In genomic region chr10:68238707-68239425, GRCm38 (mm10) we compare ENCODE assay signal across 9 mouse cellular contexts. TPM values are rescaled to one million over a fixed set of nuclear protein-coding genes. Genes with fewer than 3 reads are reported as not detected.
DNase-seq lines count a peak whose midpoint lies in the region; ATAC-seq and TF ChIP-seq lines count a peak whose summit lies in the region.
"Had no signal": no experiment of that assay in that cellular context is flagged by ENCODE, and none has a peak within 500 bp of the region (broad histone marks: within the 10 kb centered on the region; RNA-seq: fewer than 3 reads in every experiment).

No protein-coding gene starts in this region.

- H3K27ac ChIP-seq in heart, embryonic 15.5 days, result peak overlapping the region; percentile 17; the same call in 1 of the 2 replicates
- peak overlapping the region; percentile 88 for H3K27ac ChIP-seq in spleen, adult 2 months (ENCODE audit: insufficient read depth, low read length)
- peak overlapping the region; percentile 43 for H3K27ac ChIP-seq in stomach, embryonic 16.5 days (ENCODE audit: low read length)
- H3K27ac ChIP-seq: hindbrain, embryonic 15.5 days had no signal

- WGBS in heart, embryonic 15.5 days, result 43% methylated on average over 5 of the region's 5 CpGs
- 1% methylated on average over 5 of the region's 5 CpGs for WGBS in spleen, adult 2 months
- 40% methylated on average over 5 of the region's 5 CpGs for WGBS in stomach, embryonic 16.5 days

- H3K9ac ChIP-seq in heart, embryonic 15.5 days, result no peak overlapping the region
- H3K9ac ChIP-seq in stomach, embryonic 16.5 days (ENCODE audit: low read length), result no peak overlapping the region; the same call in 1 of the 2 replicates
- H3K9ac ChIP-seq: hindbrain, embryonic 15.5 days had no signal

- no peaks in the 10 kb centered on the region for H3K4me1 ChIP-seq in heart, embryonic 15.5 days (replicated peaks)
- peaks cover 16% of the 10 kb centered on the region for H3K4me1 ChIP-seq in spleen, adult 2 months (ENCODE audit: control insufficient read depth, insufficient read depth, insufficient read length)
- peaks cover 15% of the 10 kb centered on the region for H3K4me1 ChIP-seq in stomach, embryonic 16.5 days (ENCODE audit: control insufficient read depth, insufficient read depth, low read length)

- no peak for TF ChIP-seq POLR2A in spleen, adult 2 months (IDR thresholded peaks at IDR 0.05; ENCODE audit: low read depth, low read length)

- no peaks in the 10 kb centered on the region for H3K27me3 ChIP-seq in heart, embryonic 15.5 days
- no peaks in the 10 kb centered on the region for H3K27me3 ChIP-seq in spleen, adult 2 months (ENCODE audit: control insufficient read depth, insufficient read depth, low read length)
- no peaks in the 10 kb centered on the region for H3K27me3 ChIP-seq in stomach, embryonic 16.5 days (ENCODE audit: control insufficient read depth, insufficient read depth, low read length)
- H3K27me3 ChIP-seq: hindbrain, embryonic 15.5 days had no signal

- intact Hi-C loops in heart, postnatal 10 days (cut with DNase I), result loop anchor here (5.0 kb wide), 1 partner anchor 38 kb away; the partner anchor contains the start of gene Arid5b

- DNase-seq in heart, postnatal 10 days, result no peak
- DNase-seq in spleen, adult 2 months (ENCODE audit: low read depth in 1 of 2, low spot score in 2 of 2), result peak; percentile 13 to 43
- no peak for DNase-seq in spleen, postnatal 4 days (ENCODE audit: low spot score in 2 of 2)
- DNase-seq in embryo, embryonic 10 days (ENCODE audit: low spot score), result no peak
- DNase-seq in cerebellum, postnatal 14 days, result no peak

- no peaks in the 10 kb centered on the region for H3K9me3 ChIP-seq in heart, embryonic 15.5 days (replicated peaks)
- H3K9me3 ChIP-seq in stomach, embryonic 16.5 days (replicated peaks; ENCODE audit: control insufficient read depth, low read length), result no peaks in the 10 kb centered on the region
- H3K9me3 ChIP-seq: hindbrain, embryonic 15.5 days had no signal

- H3K36me3 ChIP-seq in heart, embryonic 15.5 days, result peaks cover 23% of the 10 kb centered on the region
- peaks cover 15% of the 10 kb centered on the region for H3K36me3 ChIP-seq in spleen, adult 2 months (ENCODE audit: control insufficient read depth, insufficient read depth, low read length)
- peaks cover 12% of the 10 kb centered on the region for H3K36me3 ChIP-seq in stomach, embryonic 16.5 days (ENCODE audit: control insufficient read depth, insufficient read depth, low read length)

- no peak overlapping the region for H3K4me3 ChIP-seq in heart, embryonic 15.5 days
- peak overlapping the region; percentile 32; the same call in 1 of the 2 replicates for H3K4me3 ChIP-seq in spleen, adult 2 months (ENCODE audit: extremely low read depth, insufficient read depth, insufficient read length)
- no peak overlapping the region for H3K4me3 ChIP-seq in stomach, embryonic 16.5 days (replicated peaks; ENCODE audit: low read length)
- H3K4me3 ChIP-seq: hindbrain, embryonic 15.5 days had no signal

- no peak for ATAC-seq in heart, embryonic 15.5 days (replicated peaks; ENCODE audit: insufficient number of reproducible peaks, insufficient read depth, low FRiP score, low read depth)
- peak; percentile 43 for ATAC-seq in granulocyte monocyte progenitor cell, adult 5-6 weeks (replicated peaks; ENCODE audit: poor library complexity, severe bottlenecking)
- no peak for ATAC-seq in stomach, embryonic 16.5 days (ENCODE audit: insufficient read depth, low FRiP score)

- no peak overlapping the region for H3K4me2 ChIP-seq in heart, embryonic 15.5 days
- H3K4me2 ChIP-seq in stomach, embryonic 16.5 days (ENCODE audit: low read depth, low read length), result 0 out of 2 replicates have a peak overlapping the region, but pooled peaks have one; percentile 2
- H3K4me2 ChIP-seq: hindbrain, embryonic 15.5 days had no signal

- TF ChIP-seq CTCF in spleen, adult 2 months (IDR thresholded peaks at IDR 0.05; ENCODE audit: extremely low read depth, insufficient read depth, insufficient read length, insufficient replicate concordance), result no peak; the same call in 1 of the 2 replicates

RNA-seq across cellular contexts. Expression of gene Arid5b, which starts 39.7 kb away (rescaled TPM):
- 21.5 and 22.7 TPM in 2 replicates for polyA plus RNA-seq in heart, embryonic 15.5 days (2015; fragmentation: Nextera tagmentation; extraction: Ambion mirVana)
- total RNA-seq in heart, postnatal 10 days (2021), result 10 to 100 TPM; 26.5 to 29.4 TPM
- 4.5 and 5.5 TPM in 2 replicates for polyA plus RNA-seq in spleen, adult 2 months (2012; rRNA removed)
- total RNA-seq in granulocyte monocyte progenitor cell, adult 5-6 weeks (2014; fragmentation: Nextera tagmentation), result 28.4 and 33.7 TPM in 2 replicates
- 14.1 and 14.8 TPM in 2 replicates for total RNA-seq in granulocyte monocyte progenitor cell, adult 5-6 weeks (2017)
- 30.3 and 33.6 TPM in 2 replicates for polyA plus RNA-seq in stomach, embryonic 16.5 days (2015; fragmentation: Nextera tagmentation; extraction: Ambion mirVana)

Comparison
In these comparisons a context has a peak if more than half of its experiments do, and no peak if none do; other contexts are left out.
1. DNase-seq: peak in spleen, adult 2 months (2 of 2); none in heart, postnatal 10 days (0 of 2), spleen, postnatal 4 days (0 of 2), embryo, embryonic 10 days (single experiment) and cerebellum, postnatal 14 days (0 of 2).
2. H3K27ac ChIP-seq: peak in every context shown above with its lines; median percentile 88 in spleen, adult 2 months; 43 in stomach, embryonic 16.5 days; 17 in heart, embryonic 15.5 days.